Mouse (Mus musculus): ENCODE measurements around the gene Nckipsd. TPM values are rescaled to one million over a fixed set of nuclear protein-coding genes. Genes with fewer than 3 reads are reported as not detected.

Nckipsd gene
- 10 to 100 TPM; 12.6 to 12.7 TPM for total RNA-seq (2023)

DNA sequence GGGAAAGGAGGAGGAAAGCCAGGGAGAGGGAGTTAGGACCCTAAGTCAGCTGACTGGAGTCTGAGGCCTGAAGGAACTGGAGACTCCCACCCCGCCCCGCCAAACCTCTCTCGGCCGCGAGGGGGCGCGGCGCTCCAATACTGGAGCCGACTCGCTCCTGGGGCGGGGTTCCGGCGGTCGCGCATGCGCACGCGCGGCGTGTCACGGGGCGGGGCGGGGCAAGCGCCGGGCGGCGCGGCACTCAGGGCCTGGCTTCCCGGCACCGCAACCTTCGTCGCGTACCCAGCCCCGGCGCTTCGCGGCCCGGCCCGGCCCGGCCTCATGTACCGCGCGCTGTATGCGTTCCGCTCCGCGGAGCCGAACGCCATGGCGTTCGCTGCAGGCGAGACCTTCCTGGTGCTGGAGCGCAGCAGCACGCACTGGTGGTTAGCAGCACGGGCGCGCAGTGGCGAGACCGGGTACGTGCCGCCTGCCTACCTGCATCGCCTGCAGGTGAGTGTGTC, at the start of gene Nckipsd:
Gene Nckipsd (plus strand): TSS at position 206 of the 503 bp plus-strand sequence.

DNA sequence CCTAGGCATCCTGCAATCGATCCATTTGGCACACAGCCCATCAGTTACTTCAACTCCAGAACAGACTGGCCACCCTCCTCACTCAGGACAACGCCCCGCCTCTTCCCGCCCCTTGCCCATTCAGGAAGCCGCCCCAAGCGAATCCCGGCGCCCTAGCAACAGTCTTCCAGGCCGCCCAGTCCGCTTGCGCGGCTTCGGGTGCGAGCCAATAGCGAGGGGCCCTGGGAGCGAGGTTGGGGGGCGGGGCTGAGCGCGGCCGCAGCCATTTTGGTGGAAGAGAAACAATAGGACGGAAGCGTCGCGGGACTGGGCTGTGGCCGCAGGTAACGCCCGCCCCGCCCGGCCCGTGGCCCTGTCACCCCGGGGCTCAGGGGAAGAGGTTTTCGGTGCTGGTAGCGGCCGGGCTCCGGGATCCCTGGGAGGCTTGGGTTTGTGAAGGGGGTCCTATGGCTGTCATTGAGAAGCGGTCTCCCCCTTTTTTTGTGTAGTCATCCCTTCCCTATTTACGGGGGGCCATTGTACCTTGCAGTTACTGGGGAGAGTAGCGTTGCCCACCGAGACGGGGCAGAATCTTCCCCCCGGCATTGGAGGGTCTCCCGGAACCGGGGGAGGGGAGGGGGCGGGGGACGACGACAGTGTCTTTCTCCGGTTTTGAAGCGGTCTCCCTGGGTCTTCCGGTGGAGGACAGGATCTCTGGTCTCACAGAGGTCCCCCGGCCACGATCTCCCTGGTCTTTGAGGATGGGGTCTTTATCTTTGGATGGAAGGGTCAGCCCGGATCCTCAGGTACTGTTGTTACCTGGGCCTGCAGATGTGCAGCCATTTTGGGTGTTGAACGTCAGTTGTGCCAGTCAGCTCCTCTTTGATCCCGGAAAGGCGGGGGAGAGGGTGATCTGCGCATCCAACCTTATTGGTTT, 24.4 kb upstream of the Nckipsd start, which contains the start of gene Ip6k2:
Gene Ip6k2 (plus strand): TSS at position 249 of the 916 bp plus-strand sequence.

DNA sequence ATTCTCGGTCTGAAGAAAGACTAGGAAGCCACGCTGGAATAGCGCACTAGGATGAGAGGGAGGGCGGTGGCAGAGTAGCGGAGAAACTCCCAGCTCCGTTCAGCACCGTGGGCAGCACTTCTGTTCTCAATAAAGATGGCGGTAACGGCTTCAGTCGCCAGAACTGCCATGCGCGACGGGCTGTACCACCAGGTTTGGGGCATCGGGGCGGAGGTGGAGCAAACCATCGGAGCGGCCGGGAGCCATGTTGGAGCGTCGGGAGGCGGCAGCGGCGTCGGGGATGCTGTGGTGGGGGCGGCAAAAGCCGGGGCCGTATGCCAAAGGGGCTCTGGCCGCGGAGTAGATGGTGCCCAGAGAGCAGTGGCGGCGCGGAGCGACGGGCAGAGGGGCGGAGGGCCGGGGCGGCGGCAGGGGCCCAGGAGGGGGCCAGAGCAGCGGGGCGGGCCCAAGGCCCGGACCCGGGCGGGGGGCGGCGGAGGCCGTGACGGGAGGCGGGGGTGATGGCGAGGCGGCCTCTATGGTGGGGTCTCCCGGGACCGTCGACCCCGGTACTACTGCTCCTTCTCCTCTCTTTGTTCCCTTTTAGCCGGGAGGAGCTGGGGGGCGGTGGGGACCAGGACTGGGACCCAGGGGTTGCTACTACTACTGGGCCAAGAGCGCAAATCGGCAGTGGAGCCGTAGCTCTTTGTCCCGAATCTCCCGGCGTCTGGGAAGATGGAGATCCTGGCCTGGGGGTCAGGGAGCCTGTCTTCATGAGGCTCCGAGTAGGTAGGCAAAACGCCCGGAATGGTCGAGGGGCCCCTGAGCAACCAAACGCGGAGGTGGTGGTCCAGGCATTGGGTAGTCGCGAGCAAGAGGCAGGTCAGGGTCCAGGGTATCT, 17.9 kb downstream of the Nckipsd start, which contains the start of gene Celsr3:
Gene Celsr3 (plus strand): TSS at position 501 of the 880 bp plus-strand sequence.

DNA sequence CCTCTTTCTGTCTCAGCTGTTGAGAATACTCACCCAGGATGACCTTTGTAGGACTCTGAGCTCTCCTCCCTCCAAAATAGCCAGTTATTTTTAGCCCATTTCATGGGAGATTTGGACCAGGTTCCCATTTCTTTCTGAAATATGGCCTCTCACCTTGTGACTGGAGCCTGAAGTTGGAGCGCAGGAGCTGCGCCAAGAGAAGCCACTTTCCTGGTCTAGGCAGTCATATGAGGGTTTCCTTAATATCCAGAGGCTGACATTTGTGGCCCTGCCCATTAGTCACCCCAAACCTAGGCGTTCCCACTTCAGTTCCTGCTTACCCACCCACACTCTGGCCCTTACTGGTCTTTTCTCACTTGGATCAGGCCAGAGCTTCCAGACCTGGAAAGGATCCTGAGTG, 44.8 kb downstream of the Nckipsd start, which contains the start of gene Slc26a6:
Gene Slc26a6 (plus strand): TSS at position 308 of the 400 bp plus-strand sequence.

Other genes starting within 250 kb of the Nckipsd start
- gene Impdh2, start 248.1 kb upstream of the Nckipsd start, total RNA-seq (2023) = 100 to 1,000 TPM; 181 to 194 TPM
- 10 to 100 TPM; 25.9 to 27.1 TPM for gene Ndufaf3, start 240.9 kb upstream of the Nckipsd start, total RNA-seq (2023)
- 10 to 100 TPM; 54.9 to 68.4 TPM for gene Dalrd3, start 238.5 kb upstream of the Nckipsd start, total RNA-seq (2023)
- 10 to 100 TPM; 30.1 to 33.2 TPM for gene Wdr6, start 229.6 kb upstream of the Nckipsd start, total RNA-seq (2023)
- gene P4htm, start 210.7 kb upstream of the Nckipsd start, total RNA-seq (2023) = 10 to 100 TPM; 10.0 to 10.5 TPM
- gene Arih2, start 159.0 kb upstream of the Nckipsd start, total RNA-seq (2023) = 100 to 1,000 TPM; 128 TPM
- gene Slc25a20, start 146.3 kb upstream of the Nckipsd start, total RNA-seq (2023) = 10 to 100 TPM; 19.4 to 24.9 TPM
- 10 to 100 TPM; 12.4 to 14.4 TPM for gene Prkar2a, start 119.1 kb upstream of the Nckipsd start, total RNA-seq (2023)
- gene Ip6k2, start 24.6 kb upstream of the Nckipsd start, total RNA-seq (2023) = 10 to 100 TPM; 72.5 to 85.3 TPM
- under 1 TPM in 1 of 2 experiments, not detected in 1; 0.06 TPM for gene Celsr3, start 18.0 kb downstream of the Nckipsd start, total RNA-seq (2023)
- gene Slc26a6, start 44.9 kb downstream of the Nckipsd start, total RNA-seq (2023) = 10 to 100 TPM; 20.2 to 20.6 TPM
- gene Tmem89, start 106.3 kb downstream of the Nckipsd start, total RNA-seq (2023) = 1 to 10 TPM; 1.7 to 2.2 TPM
- gene Uqcrc1, start 128.3 kb downstream of the Nckipsd start, total RNA-seq (2023) = 100 to 1,000 TPM; 179 to 187 TPM
- gene Col7a1, start 145.2 kb downstream of the Nckipsd start, total RNA-seq (2023) = 1 to 10 TPM; 3.8 to 5.5 TPM
- not detected for gene Ucn2, start 177.6 kb downstream of the Nckipsd start, total RNA-seq (2023)
- gene Pfkfb4, start 183.4 kb downstream of the Nckipsd start, total RNA-seq (2023) = 10 to 100 TPM; 14.0 to 15.2 TPM
- gene Shisa5, start 230.2 kb downstream of the Nckipsd start, total RNA-seq (2023) = 1,000 to 10,000 TPM; 2,642 to 2,894 TPM